ENCODE assay signal across 19 mouse cellular contexts in the genomic region with DNA sequence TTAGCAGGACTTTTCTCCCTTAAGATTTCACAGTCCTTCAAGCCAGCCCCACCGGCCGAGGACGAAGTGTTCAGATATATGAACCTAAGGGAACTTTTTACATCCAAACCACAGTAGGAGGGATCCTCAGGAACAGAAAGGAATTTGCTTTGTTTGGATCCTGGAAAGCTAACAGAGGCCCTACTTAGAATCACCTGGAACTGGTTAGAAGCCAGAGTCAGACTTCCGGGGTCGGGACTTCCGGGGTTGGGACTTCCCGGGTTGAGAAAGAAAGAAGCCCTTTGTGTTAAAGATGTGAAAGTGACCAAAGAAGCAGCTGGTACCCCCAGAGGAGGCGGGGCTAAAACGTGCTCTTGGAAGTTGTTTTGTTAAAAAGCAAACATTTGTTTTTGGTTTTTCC. TPM values are rescaled to one million over a fixed set of nuclear protein-coding genes. Genes with fewer than 3 reads are reported as not detected.
DNase-seq lines count a peak whose midpoint lies in the region; ATAC-seq and TF ChIP-seq lines count a peak whose summit lies in the region.
"Had no signal": no experiment of that assay in that cellular context is flagged by ENCODE, and none has a peak within 500 bp of the region (broad histone marks: within the 10 kb centered on the region; RNA-seq: fewer than 3 reads in every experiment).

No protein-coding gene starts in this region.

- TF ChIP-seq CTCF in CH12.LX (conservative IDR thresholded peaks at IDR 0.05 in 1 of 2, IDR thresholded peaks at IDR 0.05 in 1 of 2; ENCODE audit: low read depth in 2 of 2, low read length in 2 of 2): no peak

- H3K9ac ChIP-seq in CH12.LX (ENCODE audit: insufficient read depth, low read depth): no peak overlapping the region
- no peak overlapping the region for H3K9ac ChIP-seq in embryonic facial prominence, embryonic 12.5 days
- H3K9ac ChIP-seq in limb, embryonic 12.5 days (replicated peaks): no peak overlapping the region
- H3K9ac ChIP-seq: hindbrain, embryonic 13.5 days; liver, embryonic 14.5 days; neural tube, embryonic 12.5 days; stomach, embryonic 15.5 days had no signal

- TF ChIP-seq EP300 in CH12.LX (IDR thresholded peaks at IDR 0.05; ENCODE audit: low read length): no peak

- H3K36me3 ChIP-seq in CH12.LX (replicated peaks in 1 of 2; ENCODE audit: control insufficient read depth in 1 of 2, insufficient read depth in 1 of 2, low read length in 1 of 2): no peaks in the 10 kb centered on the region
- peaks cover 42% of the 10 kb centered on the region for H3K36me3 ChIP-seq in embryonic facial prominence, embryonic 12.5 days
- peaks cover 45% of the 10 kb centered on the region for H3K36me3 ChIP-seq in limb, embryonic 12.5 days

- no peak for ATAC-seq in embryonic facial prominence, embryonic 12.5 days (ENCODE audit: insufficient number of reproducible peaks, insufficient read depth, low FRiP score, low TSS enrichment)
- no peak for ATAC-seq in limb, embryonic 12.5 days (ENCODE audit: insufficient number of reproducible peaks, insufficient read depth, low FRiP score, low TSS enrichment, low read depth)
- ATAC-seq: CD4-positive, CD25-positive, alpha-beta regulatory T cell, adult 4 months; intestine, postnatal 0 days; lung, postnatal 0 days had no signal

- peaks cover 3% of the 10 kb centered on the region for H3K27me3 ChIP-seq in CH12.LX (replicated peaks)
- no peaks in the 10 kb centered on the region for H3K27me3 ChIP-seq in embryonic facial prominence, embryonic 12.5 days
- H3K27me3 ChIP-seq in limb, embryonic 12.5 days: no peaks in the 10 kb centered on the region
- H3K27me3 ChIP-seq: hindbrain, embryonic 13.5 days; neural tube, embryonic 12.5 days; stomach, embryonic 15.5 days had no signal

- peaks cover under 1 to 17% of the 10 kb centered on the region in 2 experiments; a peak in 3 of 4 replicates for H3K4me1 ChIP-seq in CH12.LX (ENCODE audit: control insufficient read depth in 1 of 2, insufficient read depth in 2 of 2)
- H3K4me1 ChIP-seq in embryonic facial prominence, embryonic 12.5 days: peaks cover 35% of the 10 kb centered on the region
- peaks cover 38% of the 10 kb centered on the region for H3K4me1 ChIP-seq in limb, embryonic 12.5 days (replicated peaks)

- H3K27ac ChIP-seq in CH12.LX (ENCODE audit: insufficient read depth, low read depth): no peak overlapping the region
- peak overlapping the region; percentile 60 for H3K27ac ChIP-seq in embryonic facial prominence, embryonic 12.5 days
- H3K27ac ChIP-seq in limb, embryonic 12.5 days: peak overlapping the region; percentile 75
- H3K27ac ChIP-seq: hindbrain, embryonic 13.5 days; kidney, postnatal 0 days; liver, embryonic 14.5 days; neural tube, embryonic 12.5 days; stomach, embryonic 15.5 days had no signal

- dilution Hi-C loops in CH12.LX (cut with MboI; ENCODE audit: extremely low pct_ligation_motif_present, extremely low pct_unique_long_range_greater_than_20kb, low sequenced_read_pairs): no loop called here

- WGBS in embryonic facial prominence, embryonic 12.5 days: 27% methylated on average over 9 of the region's 9 CpGs
- 37% methylated on average over 9 of the region's 9 CpGs for WGBS in limb, embryonic 12.5 days

- H3K4me3 ChIP-seq in CH12.LX (replicated peaks in 1 of 3; ENCODE audit: low read depth in 2 of 3, low read length in 2 of 3, poor library complexity in 1 of 3): no peak overlapping the region
- H3K4me3 ChIP-seq in embryonic facial prominence, embryonic 12.5 days: no peak overlapping the region
- no peak overlapping the region for H3K4me3 ChIP-seq in limb, embryonic 12.5 days (replicated peaks)
- H3K4me3 ChIP-seq: hindbrain, embryonic 13.5 days; neural tube, embryonic 12.5 days; stomach, embryonic 15.5 days had no signal

- in situ Hi-C loops in CH12.LX (cut with MboI; ENCODE audit: low pct_ligation_motif_present, low pct_unique_long_range_greater_than_20kb, low sequenced_read_pairs): no loop called here

- DNase-seq in 3T3-L1 (ENCODE audit: low read depth, low spot score) (peak; percentile 68), CH12.LX (ENCODE audit: extremely low read depth) (no peak), adipocyte (ENCODE audit: low spot score) (no peak)
- no peak for DNase-seq in urinary bladder, postnatal 4 days (ENCODE audit: low spot score in 2 of 2)
- no peak for DNase-seq in layer of hippocampus, postnatal 14 days (ENCODE audit: low spot score in 2 of 2)
- DNase-seq: adrenal gland, postnatal 36 days; cerebellum, adult 9-10 months; gastrocnemius, postnatal 14 days; heart, postnatal 10 days had no signal

- H3K9me3 ChIP-seq in CH12.LX (replicated peaks; ENCODE audit: low read length): no peaks in the 10 kb centered on the region
- H3K9me3 ChIP-seq in embryonic facial prominence, embryonic 12.5 days: peaks cover 4% of the 10 kb centered on the region
- peaks cover 10% of the 10 kb centered on the region; the same call in 1 of the 2 replicates for H3K9me3 ChIP-seq in limb, embryonic 12.5 days
- H3K9me3 ChIP-seq: hindbrain, embryonic 13.5 days; neural tube, embryonic 12.5 days; stomach, embryonic 15.5 days had no signal

- no peak for TF ChIP-seq RAD21 in CH12.LX (IDR thresholded peaks at IDR 0.05; ENCODE audit: low read depth, low read length)

- no peak overlapping the region for H3K4me2 ChIP-seq in CH12.LX (ENCODE audit: insufficient read depth, low read depth, poor library complexity, severe bottlenecking)
- no peak overlapping the region for H3K4me2 ChIP-seq in embryonic facial prominence, embryonic 12.5 days (replicated peaks)
- no peak overlapping the region for H3K4me2 ChIP-seq in limb, embryonic 12.5 days
- H3K4me2 ChIP-seq: hindbrain, embryonic 13.5 days; neural tube, embryonic 12.5 days; stomach, embryonic 15.5 days had no signal

- TF ChIP-seq POLR2A in CH12.LX (IDR thresholded peaks at IDR 0.05; ENCODE audit: low read depth, low read length): no peak

- H3K79me2 ChIP-seq in CH12.LX (replicated peaks; ENCODE audit: control insufficient read depth, extremely low read depth, insufficient read depth, poor library complexity, severe bottlenecking): no peaks in the 10 kb centered on the region

TF ChIP-seq in CH12.LX, 34 proteins besides CTCF, POLR2A, EP300 and RAD21:
- no peak for TF ChIP-seq MAZ (IDR thresholded peaks at IDR 0.05; ENCODE audit: low read depth, low read length)
- TF ChIP-seq ELF1 (IDR thresholded peaks at IDR 0.05; ENCODE audit: low read depth, low read length): peak; percentile 90
- peak; percentile 62 for TF ChIP-seq HCFC1 (IDR thresholded peaks at IDR 0.05; ENCODE audit: low read depth, low read length)

RNA-seq across cellular contexts. Expression of gene Mylip, which starts 24.5 kb away (rescaled TPM):
- total RNA-seq in CH12.LX (2012; rRNA removed) (0.08 and 0.13 TPM in 2 replicates), CH12.LX (2014; rRNA removed) (not detected in 2 replicates)
- polyA plus RNA-seq in CH12.LX (2012; ENCODE audit: insufficient read length, low read depth): not detected in 2 replicates
- 33.1 and 33.7 TPM in 2 replicates for polyA plus RNA-seq in embryonic facial prominence, embryonic 12.5 days (2016; fragmentation: Nextera tagmentation; extraction: Ambion mirVana)
- polyA plus RNA-seq in limb, embryonic 12.5 days (2016; fragmentation: Nextera tagmentation; extraction: Ambion mirVana): 25.4 and 25.6 TPM in 2 replicates
- 10 to 100 TPM; 17.7 to 22.2 TPM for total RNA-seq in layer of hippocampus, postnatal 14 days (2021)

Comparison
In these comparisons a context has a peak if more than half of its experiments do, and no peak if none do; other contexts are left out.
1. RNA of gene Mylip, which starts 24.5 kb away (polyA plus RNA-seq): 33.1 to 33.7 TPM in embryonic facial prominence, embryonic 12.5 days and 25.4 to 25.6 TPM in limb, embryonic 12.5 days; not detected in CH12.LX; every median in the first group is over 10 times any median in the second.